In genomic region chr1:79671543-79672337, GRCm38 (mm10) we compare ENCODE assay signal across 8 mouse cellular contexts. TPM values are rescaled to one million over a fixed set of nuclear protein-coding genes. Genes with fewer than 3 reads are reported as not detected.
DNase-seq lines count a peak whose midpoint lies in the region; ATAC-seq and TF ChIP-seq lines count a peak whose summit lies in the region.

Ap1s3 (minus strand) TSS chr1:79671972.

- TF ChIP-seq CTCF in kidney, postnatal 0 days (IDR thresholded peaks at IDR 0.05; ENCODE audit: low read depth) = no peak
- no peak for TF ChIP-seq CTCF in liver, postnatal 0 days (IDR thresholded peaks at IDR 0.05; ENCODE audit: low read depth)
- no peak for TF ChIP-seq CTCF in stomach, postnatal 0 days (IDR thresholded peaks at IDR 0.05; ENCODE audit: low read depth)

- H3K36me3 ChIP-seq in heart, embryonic 13.5 days = no peaks in the 10 kb centered on the region
- H3K36me3 ChIP-seq in kidney, postnatal 0 days (ENCODE audit: insufficient read depth, low read length) = no peaks in the 10 kb centered on the region
- H3K36me3 ChIP-seq in liver, postnatal 0 days (replicated peaks; ENCODE audit: insufficient read depth, low read length) = no peaks in the 10 kb centered on the region
- no peaks in the 10 kb centered on the region for H3K36me3 ChIP-seq in neural tube, embryonic 12.5 days
- H3K36me3 ChIP-seq in stomach, postnatal 0 days (ENCODE audit: control insufficient read depth, insufficient read depth, low read length) = no peaks in the 10 kb centered on the region

- H3K27ac ChIP-seq in heart, embryonic 13.5 days (replicated peaks) = no peak within 1 kb of the TSS
- H3K27ac ChIP-seq in kidney, postnatal 0 days = peak within 1 kb of the TSS; percentile 70
- peak within 1 kb of the TSS; percentile 36; the same call in 1 of the 2 replicates for H3K27ac ChIP-seq in liver, postnatal 0 days (ENCODE audit: low read depth)
- no peak within 1 kb of the TSS for H3K27ac ChIP-seq in neural tube, embryonic 12.5 days
- 0 out of 2 replicates have a peak within 1 kb of the TSS, but pooled peaks have one; percentile 30 for H3K27ac ChIP-seq in stomach, postnatal 0 days (replicated peaks)

- H3K27me3 ChIP-seq in heart, embryonic 13.5 days (replicated peaks) = peaks cover 46% of the 10 kb centered on the region
- 0 out of 2 replicates have a peak, but pooled peaks cover 3% of the 10 kb centered on the region for H3K27me3 ChIP-seq in kidney, postnatal 0 days (ENCODE audit: insufficient read depth, low read length)
- H3K27me3 ChIP-seq in liver, postnatal 0 days (ENCODE audit: insufficient read depth, low read length) = peaks cover 7% of the 10 kb centered on the region; the same call in 1 of the 2 replicates
- H3K27me3 ChIP-seq in neural tube, embryonic 12.5 days (replicated peaks) = peaks cover 35% of the 10 kb centered on the region
- H3K27me3 ChIP-seq in stomach, postnatal 0 days (ENCODE audit: control insufficient read depth, insufficient read depth, low read length) = no peaks in the 10 kb centered on the region

- H3K4me1 ChIP-seq in heart, embryonic 13.5 days = peaks cover 40% of the 10 kb centered on the region
- no peaks in the 10 kb centered on the region for H3K4me1 ChIP-seq in kidney, postnatal 0 days (replicated peaks; ENCODE audit: insufficient read depth, low read length)
- H3K4me1 ChIP-seq in liver, postnatal 0 days (ENCODE audit: insufficient read depth) = peaks cover 8% of the 10 kb centered on the region; the same call in 1 of the 2 replicates
- H3K4me1 ChIP-seq in neural tube, embryonic 12.5 days = peaks cover 16% of the 10 kb centered on the region
- H3K4me1 ChIP-seq in stomach, postnatal 0 days (replicated peaks; ENCODE audit: control insufficient read depth, insufficient read depth) = no peaks in the 10 kb centered on the region

- peak within 1 kb of the TSS; percentile 99 for H3K4me2 ChIP-seq in heart, embryonic 13.5 days
- H3K4me2 ChIP-seq in kidney, postnatal 0 days (ENCODE audit: low read length) = peak within 1 kb of the TSS; percentile 96
- peak within 1 kb of the TSS; percentile 88 for H3K4me2 ChIP-seq in liver, postnatal 0 days (ENCODE audit: low read depth, low read length)
- H3K4me2 ChIP-seq in neural tube, embryonic 12.5 days (replicated peaks) = peak within 1 kb of the TSS; percentile 98
- peak within 1 kb of the TSS; percentile 94 for H3K4me2 ChIP-seq in stomach, postnatal 0 days (replicated peaks; ENCODE audit: low read depth)

- H3K4me3 ChIP-seq in heart, embryonic 13.5 days = peak within 1 kb of the TSS; percentile 79
- peak within 1 kb of the TSS; percentile 63 for H3K4me3 ChIP-seq in kidney, postnatal 0 days (replicated peaks; ENCODE audit: low read depth, low read length)
- peak within 1 kb of the TSS; percentile 65 for H3K4me3 ChIP-seq in liver, postnatal 0 days (ENCODE audit: low read depth, low read length)
- H3K4me3 ChIP-seq in neural tube, embryonic 12.5 days = peak within 1 kb of the TSS; percentile 48
- peak within 1 kb of the TSS; percentile 60 for H3K4me3 ChIP-seq in stomach, postnatal 0 days (ENCODE audit: low read depth, low read length)

- H3K9me3 ChIP-seq in heart, embryonic 13.5 days = no peaks in the 10 kb centered on the region
- H3K9me3 ChIP-seq in kidney, postnatal 0 days (replicated peaks; ENCODE audit: low read length) = no peaks in the 10 kb centered on the region
- H3K9me3 ChIP-seq in liver, postnatal 0 days (ENCODE audit: low read length) = no peaks in the 10 kb centered on the region
- no peaks in the 10 kb centered on the region for H3K9me3 ChIP-seq in neural tube, embryonic 12.5 days
- no peaks in the 10 kb centered on the region for H3K9me3 ChIP-seq in stomach, postnatal 0 days (ENCODE audit: control insufficient read depth, low read length)

- DNase-seq in 3134 (ENCODE audit: extremely low read depth, insufficient read length, low spot score) = peak; percentile 12
- peak; percentile 82 for DNase-seq in embryo, embryonic 10 days (ENCODE audit: low spot score)
- peak; percentile 74 for DNase-seq in kidney, postnatal 0 days (ENCODE audit: low spot score)
- DNase-seq in liver, postnatal 0 days = peak; percentile 80
- peak; percentile 85 for DNase-seq in stomach, postnatal 0 days (ENCODE audit: low spot score)

- under 1% methylated on average over 51 of the region's 51 CpGs for WGBS in heart, embryonic 13.5 days
- WGBS in kidney, postnatal 0 days = under 1% methylated on average over 51 of the region's 51 CpGs
- under 1% methylated on average over 50 of the region's 51 CpGs for WGBS in liver, postnatal 0 days (ENCODE audit: insufficient replicate concordance)
- WGBS in neural tube, embryonic 12.5 days = under 1% methylated on average over 51 of the region's 51 CpGs
- WGBS in stomach, postnatal 0 days = under 1% methylated on average over 51 of the region's 51 CpGs

- H3K9ac ChIP-seq in heart, embryonic 13.5 days = peak within 1 kb of the TSS; percentile 81
- peak within 1 kb of the TSS; percentile 60 for H3K9ac ChIP-seq in kidney, postnatal 0 days (ENCODE audit: low read depth, low read length)
- peak within 1 kb of the TSS; percentile 61 for H3K9ac ChIP-seq in liver, postnatal 0 days (replicated peaks)
- H3K9ac ChIP-seq in neural tube, embryonic 12.5 days = peak within 1 kb of the TSS; percentile 35; the same call in 1 of the 2 replicates
- peak within 1 kb of the TSS; percentile 72 for H3K9ac ChIP-seq in stomach, postnatal 0 days (ENCODE audit: low read length)

- no peak for TF ChIP-seq EP300 in liver, postnatal 0 days (IDR thresholded peaks at IDR 0.05; ENCODE audit: low read depth)
- no peak for TF ChIP-seq EP300 in stomach, postnatal 0 days (optimal IDR thresholded peaks at IDR 0.05)

- ATAC-seq in activated CD4-positive, CD25-positive, alpha-beta regulatory T cell, adult 4 months = peak; percentile 95
- peak; percentile 55 for ATAC-seq in heart, embryonic 13.5 days (ENCODE audit: extremely low read depth, insufficient number of reproducible peaks, low FRiP score, low TSS enrichment)
- peak; percentile 94 for ATAC-seq in kidney, postnatal 0 days (replicated peaks; ENCODE audit: low FRiP score, low read depth)
- ATAC-seq in liver, postnatal 0 days = peak; percentile 95
- peak; percentile 75 for ATAC-seq in neural tube, embryonic 12.5 days (ENCODE audit: low FRiP score, low read depth)
- ATAC-seq in stomach, postnatal 0 days (ENCODE audit: low FRiP score, low TSS enrichment) = peak; percentile 95

RNA-seq across cellular contexts. Expression of gene Ap1s3, which starts in this region (rescaled TPM):
- polyA plus RNA-seq in activated CD4-positive, CD25-positive, alpha-beta regulatory T cell, adult 4 months (2017; shearing (Covaris generic)) = 1 to 10 TPM; 2.6 to 3.5 TPM
- polyA plus RNA-seq in heart, embryonic 13.5 days (2015; fragmentation: Nextera tagmentation; extraction: Ambion mirVana) = 0.13 and 0.24 TPM in 2 replicates
- polyA plus RNA-seq in kidney, postnatal 0 days (2015; fragmentation: Nextera tagmentation; extraction: Ambion mirVana) = 0.97 and 1.5 TPM in 2 replicates
- 0.24 and 0.27 TPM in 2 replicates for polyA plus RNA-seq in liver, postnatal 0 days (2015; fragmentation: Nextera tagmentation; extraction: Ambion mirVana)
- not detected in 2 replicates for polyA plus RNA-seq in neural tube, embryonic 12.5 days (2016; fragmentation: Nextera tagmentation; extraction: Ambion mirVana)
- 0.94 and 1.4 TPM in 2 replicates for polyA plus RNA-seq in stomach, postnatal 0 days (2015; fragmentation: Nextera tagmentation; extraction: Ambion mirVana)

Comparison
In these comparisons a context has a peak if more than half of its experiments do, and no peak if none do; other contexts are left out.
1. Peak in ATAC-seq, H3K4me3 ChIP-seq, H3K9ac ChIP-seq and H3K4me2 ChIP-seq in heart, embryonic 13.5 days; RNA of the gene not detected or under 1 TPM.
2. Peak in DNase-seq, ATAC-seq, H3K4me3 ChIP-seq, H3K27ac ChIP-seq, H3K9ac ChIP-seq and H3K4me2 ChIP-seq in liver, postnatal 0 days; RNA of the gene not detected or under 1 TPM.
3. Peak in ATAC-seq, H3K4me3 ChIP-seq, H3K9ac ChIP-seq and H3K4me2 ChIP-seq in neural tube, embryonic 12.5 days; RNA of the gene not detected or under 1 TPM.
4. DNase-seq: peak in every context shown above with its lines; median percentile 85 in stomach, postnatal 0 days; 82 in embryo, embryonic 10 days; 80 in liver, postnatal 0 days; 74 in kidney, postnatal 0 days; 12 in 3134.
5. H3K27ac ChIP-seq: peak in kidney, postnatal 0 days (single experiment) and stomach, postnatal 0 days (single experiment); none in heart, embryonic 13.5 days (single experiment) and neural tube, embryonic 12.5 days (single experiment).
6. Peak in every context shown above with its lines, with median percentiles within 50 percentile points of each other: ATAC-seq, H3K4me2 ChIP-seq, H3K4me3 ChIP-seq and H3K9ac ChIP-seq.